Mouse (Mus musculus) MEL (cell line): ENCODE measurements at regions not wholly inside any gene's neighbourhood (a gene's known extent, or its start where the extent isn't known, plus 50 kb on each side); places are given as distances from the start of the nearest gene placed in this dataset.

Source experiments
- DNase-seq: peaks from one replicate; pipeline ENCODE4 v3.0.0; 2011; ENCODE audit warnings: low read depth, low spot score
- H3K27ac ChIP-seq: 2 replicates; pipeline ENCODE4 v1.5.1; 2012; ENCODE audit warnings: low read depth, mild to moderate bottlenecking, control low read depth, low read length, moderate library complexity; ENCODE audit not compliant: control insufficient read depth
- H3K27me3 ChIP-seq, 2 experiments: fragments of 150-350 bp in 1 of 2; sonication (generic) in 1 of 2; 2 replicates each; pipeline ENCODE4 v1.6.1; 2012; ENCODE audit warnings: low read length in 2 of 2, mild to moderate bottlenecking in 2 of 2, improper control_type of control experiment in 1 of 2, moderate library complexity in 1 of 2; ENCODE audit not compliant: insufficient read depth in 2 of 2, control insufficient read depth in 1 of 2
- H3K36me3 ChIP-seq, 2 experiments: 2 replicates each; pipeline ENCODE4 v1.6.1; 2012 to 2014; ENCODE audit warnings: low read length in 2 of 2, improper control_type of control experiment in 1 of 2, inconsistent platforms in 1 of 2, mild to moderate bottlenecking in 1 of 2; ENCODE audit not compliant: insufficient read depth in 2 of 2, control insufficient read depth in 1 of 2
- H3K4me1 ChIP-seq, 2 experiments: fragments of 150-350 bp in 1 of 2; sonication (generic) in 1 of 2; 2 replicates each; pipeline ENCODE4 v1.6.1; 2012; ENCODE audit warnings: low read length in 2 of 2, improper control_type of control experiment in 1 of 2, mild to moderate bottlenecking in 1 of 2; ENCODE audit not compliant: insufficient read depth in 2 of 2, control insufficient read depth in 1 of 2
- H3K4me3 ChIP-seq, 2 experiments: fragments of 150-350 bp in 1 of 2; sonication (generic) in 1 of 2; 2 replicates each; pipeline ENCODE4 v1.5.1; 2012; ENCODE audit warnings: low read depth in 2 of 2, low read length in 2 of 2, mild to moderate bottlenecking in 2 of 2, moderate library complexity in 2 of 2, control low read depth in 1 of 2, improper control_type of control experiment in 1 of 2; ENCODE audit not compliant: control insufficient read depth in 1 of 2, insufficient read depth in 1 of 2
- H3K79me2 ChIP-seq: 2 replicates; pipeline ENCODE4 v1.6.1; 2012; ENCODE audit warnings: mild to moderate bottlenecking, low read length, moderate library complexity; ENCODE audit not compliant: control insufficient read depth, poor library complexity, insufficient read depth
- H3K9ac ChIP-seq: 2 replicates; pipeline ENCODE4 v1.6.1; 2012; ENCODE audit warnings: low read depth, mild to moderate bottlenecking, control low read depth, low read length, moderate library complexity; ENCODE audit not compliant: control insufficient read depth, poor library complexity, severe bottlenecking
- H3K9me3 ChIP-seq: fragments of 150-350 bp; sonication (generic); replicated peaks from 2 replicates; pipeline ENCODE4 v1.6.1; 2012; ENCODE audit warnings: mild to moderate bottlenecking, low read length, improper control_type of control experiment, moderate library complexity; ENCODE audit not compliant: insufficient read depth
- BHLHE40 ChIP-seq: IDR thresholded peaks from 2 replicates; pipeline ENCODE4 v1.6.1; 2012; ENCODE audit warnings: low read depth, mild to moderate bottlenecking, inconsistent platforms, low read length, improper control_type of control experiment, borderline replicate concordance
- CHD2 ChIP-seq: IDR thresholded peaks from 2 replicates; pipeline ENCODE4 v1.6.1; 2011; ENCODE audit warnings: low read length, improper control_type of control experiment
- CTCF ChIP-seq, 3 experiments: IDR thresholded peaks in 2 of 3; conservative IDR thresholded peaks in 1 of 3; 2 replicates each; pipeline ENCODE4 v1.5.1; 2011 to 2012; ENCODE audit warnings: low read length in 3 of 3, low read depth in 2 of 3, mild to moderate bottlenecking in 2 of 3, improper control_type of control experiment in 1 of 3, inconsistent platforms in 1 of 3, mixed read lengths in 1 of 3, moderate library complexity in 1 of 3; ENCODE audit not compliant: control insufficient read depth in 1 of 3, insufficient read depth in 1 of 3, poor library complexity in 1 of 3, severe bottlenecking in 1 of 3
- ETS1 ChIP-seq: IDR thresholded peaks from 2 replicates; pipeline ENCODE4 v1.6.1; 2012; ENCODE audit warnings: low read depth, mild to moderate bottlenecking, inconsistent platforms, low read length, improper control_type of control experiment, moderate library complexity
- GATA1 ChIP-seq: IDR thresholded peaks from 2 replicates; pipeline ENCODE4 v1.6.1; 2011; ENCODE audit warnings: low read depth, low read length, improper control_type of control experiment
- HCFC1 ChIP-seq: IDR thresholded peaks from 2 replicates; pipeline ENCODE4 v1.6.1; 2012; ENCODE audit warnings: low read depth, mild to moderate bottlenecking, inconsistent platforms, low read length, improper control_type of control experiment, moderate library complexity
- MAZ ChIP-seq: IDR thresholded peaks from 2 replicates; pipeline ENCODE4 v1.6.1; 2012; ENCODE audit warnings: low read depth, mild to moderate bottlenecking, inconsistent platforms, low read length, improper control_type of control experiment
- MEF2A ChIP-seq: IDR thresholded peaks from 2 replicates; pipeline ENCODE4 v1.6.1; 2014; ENCODE audit warnings: low read depth, mild to moderate bottlenecking, inconsistent platforms, low read length, improper control_type of control experiment; ENCODE audit not compliant: poor library complexity, insufficient replicate concordance, severe bottlenecking; ENCODE audit errors: extremely low read depth
- MYC ChIP-seq: IDR thresholded peaks from 2 replicates; pipeline ENCODE4 v1.6.1; 2011; ENCODE audit warnings: low read depth, mild to moderate bottlenecking, low read length, improper control_type of control experiment, moderate library complexity
- NRF1 ChIP-seq: IDR thresholded peaks from 2 replicates; pipeline ENCODE4 v1.6.1; 2014; ENCODE audit warnings: low read depth, mild to moderate bottlenecking, inconsistent platforms, low read length, improper control_type of control experiment, moderate library complexity; ENCODE audit not compliant: poor library complexity, insufficient read depth, severe bottlenecking
- POLR2AphosphoS2 ChIP-seq: IDR thresholded peaks from 2 replicates; pipeline ENCODE4 v1.6.1; 2011; ENCODE audit warnings: low read length, improper control_type of control experiment
- POLR2AphosphoS5 ChIP-seq: IDR thresholded peaks from 2 replicates; pipeline ENCODE4 v1.6.1; 2012; ENCODE audit warnings: low read depth, borderline replicate concordance, mild to moderate bottlenecking, inconsistent platforms, low read length, moderate library complexity, mixed read lengths
- RCOR1 ChIP-seq: IDR thresholded peaks from 2 replicates; pipeline ENCODE4 v1.6.1; 2012; ENCODE audit warnings: low read depth, mild to moderate bottlenecking, inconsistent platforms, low read length, improper control_type of control experiment
- TCF12 ChIP-seq: IDR thresholded peaks from 2 replicates; pipeline ENCODE4 v1.6.1; 2014; ENCODE audit warnings: low read depth, mild to moderate bottlenecking, inconsistent platforms, low read length, improper control_type of control experiment, moderate library complexity
- UBTF ChIP-seq: IDR thresholded peaks from 2 replicates; pipeline ENCODE4 v1.6.1; 2012; ENCODE audit warnings: low read depth, mild to moderate bottlenecking, inconsistent platforms, low read length, improper control_type of control experiment, moderate library complexity, borderline replicate concordance; ENCODE audit not compliant: insufficient read depth
- ZKSCAN1 ChIP-seq: IDR thresholded peaks from 2 replicates; pipeline ENCODE4 v1.6.1; 2012; ENCODE audit warnings: low read depth, mild to moderate bottlenecking, inconsistent platforms, low read length, improper control_type of control experiment, moderate library complexity
- ZMIZ1 ChIP-seq: IDR thresholded peaks from 2 replicates; pipeline ENCODE4 v1.6.1; 2012; ENCODE audit warnings: low read depth, mild to moderate bottlenecking, inconsistent platforms, low read length, improper control_type of control experiment, moderate library complexity

DNA sequence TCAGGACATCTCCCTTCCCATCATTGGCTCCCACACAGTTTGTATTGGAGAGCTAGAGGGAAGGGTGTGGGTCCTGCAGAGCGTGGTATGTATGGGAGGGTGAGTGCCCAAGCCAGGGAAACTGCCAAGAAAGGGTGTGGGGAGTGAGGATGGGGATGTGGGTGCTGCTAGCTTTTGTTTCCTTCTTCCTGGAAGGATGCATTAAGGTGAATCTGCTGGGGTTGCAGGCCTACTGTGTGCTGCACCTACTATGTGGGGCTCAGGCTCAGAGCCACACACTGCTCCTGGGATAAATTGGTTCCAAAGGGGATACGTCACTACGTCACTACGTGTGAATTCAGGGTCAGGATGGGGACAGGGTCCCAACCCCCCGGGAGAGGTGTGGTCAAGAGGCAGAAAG lies 79.7 kb upstream of the Lhx5 start:
- Histone ChIP-seq H3K79me2 (no peaks in the 10 kb centered on the region), H3K27ac (no peak overlapping the region), H3K4me3 (no peak overlapping the region), H3K4me1 (no peaks in the 10 kb centered on the region), H3K36me3 (no peaks in the 10 kb centered on the region), H3K9me3 (no peaks in the 10 kb centered on the region), H3K27me3 (no peaks in the 10 kb centered on the region), H3K9ac (no peak overlapping the region)
- TF ChIP-seq ZKSCAN1 (peak; percentile 64; the same call in 1 of the 2 replicates), ETS1 (no peak)
- DNase-seq, result no peak

DNA sequence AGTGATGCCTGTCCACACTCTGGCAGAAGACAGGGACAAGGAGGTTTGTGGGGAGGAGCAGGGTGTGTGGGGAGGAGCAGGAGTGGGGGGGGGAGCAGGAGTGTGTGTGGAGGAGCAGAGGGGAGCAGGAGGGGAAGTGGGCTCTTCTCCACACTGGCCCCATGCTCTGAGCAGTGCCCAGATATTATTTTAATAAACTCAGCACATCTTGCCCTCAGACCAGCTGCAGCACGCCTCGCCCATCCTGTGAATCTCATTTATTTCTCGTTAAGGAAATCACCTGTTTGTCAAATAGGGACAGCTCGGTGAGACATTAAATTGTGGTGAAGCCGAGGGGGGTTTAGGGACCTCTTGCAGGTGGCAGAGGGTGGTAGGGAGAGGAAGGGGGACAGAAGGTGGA lies 77.8 kb upstream of the Lhx5 start:
- no peak overlapping the region for H3K4me3 ChIP-seq
- H3K9ac ChIP-seq, result no peak overlapping the region
- no peaks in the 10 kb centered on the region for H3K27me3 ChIP-seq
- H3K79me2 ChIP-seq, result no peaks in the 10 kb centered on the region
- TF ChIP-seq MEF2A (no peak), ZKSCAN1 (no peak), UBTF (no peak), MAZ (no peak), POLR2AphosphoS5 (no peak), CTCF (IDR thresholded peaks at IDR 0.05 in 2 of 3, conservative IDR thresholded peaks at IDR 0.05 in 1 of 3; ENCODE audit: control insufficient read depth in 1 of 3, insufficient read depth in 1 of 3, low read depth in 2 of 3, low read length in 3 of 3, poor library complexity in 1 of 3, severe bottlenecking in 1 of 3) (no peak), MYC (no peak), BHLHE40 (no peak), POLR2AphosphoS2 (no peak), HCFC1 (no peak), GATA1 (no peak), RCOR1 (no peak), TCF12 (no peak), CHD2 (no peak), ZMIZ1 (no peak), NRF1 (no peak)
- no peaks in the 10 kb centered on the region for H3K9me3 ChIP-seq
- no peak for DNase-seq
- H3K27ac ChIP-seq, result no peak overlapping the region
- no peaks in the 10 kb centered on the region for H3K36me3 ChIP-seq
- H3K4me1 ChIP-seq, result no peaks in the 10 kb centered on the region
